Mouse (Mus musculus) heart, embryonic 14.5 days (tissue): Measurements from ENCODE around the gene Gjd2. TPM values are rescaled to one million over a fixed set of nuclear protein-coding genes. Genes with fewer than 3 reads are reported as not detected.
A peak's percentile ranks its signal among the peaks of the same experiment; 100 is the strongest.

ENCODE experiments used
- ATAC-seq: fragments of 200-750 bp; cut with Nextera tagmentation; 2 replicates; pipeline ENCODE4 v1.8.0; 2017; ENCODE audit warnings: low read depth, moderate TSS enrichment; ENCODE audit not compliant: insufficient number of reproducible peaks, insufficient read depth, low FRiP score
- H3K27ac ChIP-seq, 2 experiments: fragments of 200-500 bp in 1 of 2; fragments of 300-500 bp in 1 of 2; sonication (generic) in 1 of 2; replicated peaks in 1 of 2; 2 replicates each; pipeline ENCODE4 v1.5.1; 2012 to 2014; ENCODE audit warnings: low read depth in 2 of 2, low read length in 2 of 2, control low read depth in 1 of 2, mild to moderate bottlenecking in 1 of 2, mixed read lengths in 1 of 2; ENCODE audit not compliant: control insufficient read depth in 1 of 2, insufficient read depth in 1 of 2
- H3K27me3 ChIP-seq: fragments of 300-500 bp; sonication (generic); 2 replicates; pipeline ENCODE4 v1.6.1; 2014; ENCODE audit warnings: mild to moderate bottlenecking, low read length, control low read depth; ENCODE audit not compliant: control insufficient read depth, insufficient read depth
- H3K36me3 ChIP-seq: fragments of 300-500 bp; sonication (generic); 2 replicates; pipeline ENCODE4 v1.6.1; 2014; ENCODE audit warnings: mild to moderate bottlenecking, control low read depth, low read length, mixed read lengths; ENCODE audit not compliant: control insufficient read depth, insufficient read depth
- H3K4me1 ChIP-seq, 2 experiments: fragments of 200-500 bp in 1 of 2; fragments of 300-500 bp in 1 of 2; sonication (generic) in 1 of 2; 2 replicates each; pipeline ENCODE4 v1.6.1; 2012 to 2014; ENCODE audit warnings: low read length in 2 of 2, control low read depth in 1 of 2, mixed read lengths in 1 of 2; ENCODE audit not compliant: control insufficient read depth in 2 of 2, insufficient read depth in 2 of 2
- H3K4me2 ChIP-seq: fragments of 300-500 bp; sonication (generic); 2 replicates; pipeline ENCODE4 v1.6.1; 2014; ENCODE audit warnings: mild to moderate bottlenecking, low read length
- H3K4me3 ChIP-seq, 2 experiments: fragments of 200-500 bp in 1 of 2; fragments of 300-500 bp in 1 of 2; sonication (generic) in 1 of 2; 2 replicates each; pipeline ENCODE4 v1.5.1; 2012 to 2014; ENCODE audit warnings: low read length in 2 of 2, mild to moderate bottlenecking in 2 of 2, control low read depth in 1 of 2, low read depth in 1 of 2, moderate library complexity in 1 of 2; ENCODE audit not compliant: control insufficient read depth in 1 of 2, insufficient read depth in 1 of 2
- H3K9ac ChIP-seq: fragments of 300-500 bp; sonication (generic); 2 replicates; pipeline ENCODE4 v1.6.1; 2014; ENCODE audit warnings: mild to moderate bottlenecking, low read length
- H3K9me3 ChIP-seq: fragments of 300-500 bp; sonication (generic); 2 replicates; pipeline ENCODE4 v1.6.1; 2016; ENCODE audit warnings: low read length, control low read depth; ENCODE audit not compliant: control insufficient read depth
- WGBS: fragments of 180-500 bp; shearing (Covaris S2); extraction: QIAGEN DNeasy Blood & Tissue Kit; methylation state at CpG from one replicate; pipeline ENCODE4 v1.1.7; 2014; 5-methylcytosine and 5-hydroxymethylcytosine counted together
- polyA plus RNA-seq: library from polyadenylated mRNA; unstranded; fragments of >200 nt; fragmentation: Nextera tagmentation; extraction: Ambion mirVana; gene quantifications from 2 replicates; pipeline ENCODE4 v1.2.1, GENCODE M21; 2014

The Gjd2 gene
- polyA plus RNA-seq, 1 experiment from 2014 or later: not detected

GRCm38 (mm10) chr2:114051871-114052241 is 38.4 kb upstream of the Gjd2 start:
- no peak for ATAC-seq
- H3K27me3 ChIP-seq: no peaks in the 10 kb centered on the region
- H3K4me3 ChIP-seq: peak overlapping the region; percentile 60 to 86
- peaks cover 4 to 11% of the 10 kb centered on the region in 2 experiments for H3K4me1 ChIP-seq
- H3K27ac ChIP-seq: peak overlapping the region; percentile 99
- 36% methylated on average over 13 of the region's 14 CpGs for WGBS
- peak overlapping the region; percentile 95 for H3K9ac ChIP-seq
- no peaks in the 10 kb centered on the region for H3K9me3 ChIP-seq
- H3K4me2 ChIP-seq: peak overlapping the region; percentile 65
- peaks cover 47% of the 10 kb centered on the region for H3K36me3 ChIP-seq

GRCm38 (mm10) chr2:114051111-114051870 is 37.9 kb upstream of the Gjd2 start:
- peaks cover 4 to 11% of the 10 kb centered on the region in 2 experiments for H3K4me1 ChIP-seq
- no peaks in the 10 kb centered on the region for H3K9me3 ChIP-seq
- peaks cover 47% of the 10 kb centered on the region for H3K36me3 ChIP-seq
- no peak for ATAC-seq
- WGBS: 35% methylated on average over 7 of the region's 7 CpGs
- H3K27me3 ChIP-seq: no peaks in the 10 kb centered on the region
- peak overlapping the region; percentile 95 for H3K9ac ChIP-seq
- H3K4me3 ChIP-seq: peak overlapping the region; percentile 60 to 86
- H3K27ac ChIP-seq: peak overlapping the region; percentile 99
- peak overlapping the region; percentile 65 for H3K4me2 ChIP-seq

GRCm38 (mm10) chr2:114050150-114050549 is 36.7 kb upstream of the Gjd2 start:
- Histone ChIP-seq H3K4me3 (peak overlapping the region; percentile 60 to 85), H3K4me2 (peak overlapping the region; percentile 65), H3K36me3 (peaks cover 47% of the 10 kb centered on the region), H3K9me3 (no peaks in the 10 kb centered on the region), H3K27me3 (no peaks in the 10 kb centered on the region), H3K9ac (peak overlapping the region; percentile 95), H3K4me1 (peaks cover 4 to 11% of the 10 kb centered on the region in 2 experiments), H3K27ac (peak overlapping the region; percentile 96 to 99)
- no peak for ATAC-seq
- WGBS: 43% methylated on average over 7 of the region's 7 CpGs

GRCm38 (mm10) chr2:114049372-114049771 is 36.0 kb upstream of the Gjd2 start:
- no peaks in the 10 kb centered on the region for H3K9me3 ChIP-seq
- H3K27me3 ChIP-seq: no peaks in the 10 kb centered on the region
- H3K9ac ChIP-seq: peak overlapping the region; percentile 95
- H3K4me1 ChIP-seq: peaks cover 4 to 11% of the 10 kb centered on the region in 2 experiments
- H3K36me3 ChIP-seq: peaks cover 47% of the 10 kb centered on the region
- no peak for ATAC-seq
- H3K4me3 ChIP-seq: peak overlapping the region; percentile 60 to 85
- H3K27ac ChIP-seq: peak overlapping the region; percentile 96 to 99
- 42% methylated on average over 7 of the region's 7 CpGs for WGBS
- peak overlapping the region; percentile 65 for H3K4me2 ChIP-seq

GRCm38 (mm10) chr2:114047960-114048611 is 34.7 kb upstream of the Gjd2 start:
- H3K4me2 ChIP-seq: peak overlapping the region; percentile 65
- peaks cover 47% of the 10 kb centered on the region for H3K36me3 ChIP-seq
- H3K4me1 ChIP-seq: peaks cover under 1 to 1% of the 10 kb centered on the region in 2 experiments; a peak in 3 of 4 replicates
- H3K9me3 ChIP-seq: no peaks in the 10 kb centered on the region
- H3K4me3 ChIP-seq: peak overlapping the region; percentile 17 to 60
- H3K27me3 ChIP-seq: no peaks in the 10 kb centered on the region
- peak overlapping the region; percentile 95 for H3K9ac ChIP-seq
- 45% methylated on average over 5 of the region's 5 CpGs for WGBS
- H3K27ac ChIP-seq: peak overlapping the region; percentile 18 to 99
- ATAC-seq: no peak

GRCm38 (mm10) chr2:114046151-114046664 is 32.8 kb upstream of the Gjd2 start:
- 51% methylated on average over 5 of the region's 5 CpGs for WGBS

GRCm38 (mm10) chr2:114037926-114038325 is 24.5 kb upstream of the Gjd2 start:
- ATAC-seq: no peak
- no peaks in the 10 kb centered on the region for H3K4me1 ChIP-seq
- H3K27ac ChIP-seq: no peak overlapping the region
- no peak overlapping the region for H3K4me2 ChIP-seq
- H3K9me3 ChIP-seq: no peaks in the 10 kb centered on the region
- no peaks in the 10 kb centered on the region for H3K27me3 ChIP-seq
- H3K36me3 ChIP-seq: no peaks in the 10 kb centered on the region
- no peak overlapping the region for H3K9ac ChIP-seq
- 59% methylated on average over 2 of the region's 2 CpGs for WGBS
- H3K4me3 ChIP-seq: no peak overlapping the region

More at GRCm38 (mm10) chr2:114046151-114046664, 32.8 kb upstream of the Gjd2 start:
- Histone ChIP-seq H3K9ac (no peak overlapping the region), H3K27me3 (no peaks in the 10 kb centered on the region), H3K4me2 (no peak overlapping the region), H3K9me3 (no peaks in the 10 kb centered on the region), H3K4me1 (no peaks in the 10 kb centered on the region), H3K27ac (no peak overlapping the region), H3K36me3 (peaks cover 43% of the 10 kb centered on the region), H3K4me3 (no peak overlapping the region)
- ATAC-seq: no peak
